Mouse (Mus musculus) forebrain, embryonic 14.5 days (tissue): ENCODE data around the gene Nexn. TPM values are rescaled to one million over a fixed set of nuclear protein-coding genes. Genes with fewer than 3 reads are reported as not detected.
"Not testable (repeated sequence)": the region's sequence is repeated elsewhere in the genome, so short reads cannot be mapped to it uniquely, and the experiment has no call there.

Source experiments
- ATAC-seq: fragments of 200-750 bp; cut with Nextera tagmentation; 2 replicates; pipeline ENCODE4 v1.8.0; 2017; ENCODE audit warnings: mild to moderate bottlenecking, moderate library complexity
- DNase-seq: peaks from one replicate; pipeline ENCODE4 v3.0.0-alpha.2; 2015; ENCODE audit warnings: low spot score
- H3K27ac ChIP-seq: fragments of 300-500 bp; sonication (generic); 2 replicates; pipeline ENCODE4 v1.5.1; 2014; ENCODE audit warnings: low read depth, mild to moderate bottlenecking, control low read depth, low read length, moderate library complexity
- H3K27me3 ChIP-seq: fragments of 300-500 bp; sonication (generic); replicated peaks from 2 replicates; pipeline ENCODE4 v1.6.1; 2014; ENCODE audit warnings: low read length, control low read depth, mixed read lengths; ENCODE audit not compliant: control insufficient read depth, insufficient read depth
- H3K36me3 ChIP-seq: fragments of 300-500 bp; sonication (generic); 2 replicates; pipeline ENCODE4 v1.6.1; 2014; ENCODE audit warnings: low read length, control low read depth; ENCODE audit not compliant: control insufficient read depth, insufficient read depth
- H3K4me1 ChIP-seq: fragments of 300-500 bp; sonication (generic); 2 replicates; pipeline ENCODE4 v1.6.1; 2014; ENCODE audit warnings: antibody characterized with exemption, low read length, control low read depth; ENCODE audit not compliant: control insufficient read depth, insufficient read depth
- H3K4me2 ChIP-seq: fragments of 300-500 bp; sonication (generic); 2 replicates; pipeline ENCODE4 v1.6.1; 2014; ENCODE audit warnings: mild to moderate bottlenecking, control low read depth, low read length
- H3K4me3 ChIP-seq: fragments of 300-500 bp; sonication (generic); 2 replicates; pipeline ENCODE4 v1.5.1; 2014; ENCODE audit warnings: low read depth, low read length, control low read depth
- H3K9ac ChIP-seq: fragments of 300-500 bp; sonication (generic); 2 replicates; pipeline ENCODE4 v1.6.1; 2014; ENCODE audit warnings: mild to moderate bottlenecking, low read length, control low read depth, moderate library complexity
- H3K9me3 ChIP-seq: fragments of 300-500 bp; sonication (generic); replicated peaks from 2 replicates; pipeline ENCODE4 v1.6.1; 2016; ENCODE audit warnings: low read length, control low read depth, mixed read lengths; ENCODE audit not compliant: control insufficient read depth
- WGBS: fragments of 180-500 bp; shearing (Covaris S2); extraction: QIAGEN DNeasy Blood & Tissue Kit; methylation state at CpG from one replicate; pipeline ENCODE4 v1.1.7; 2014; 5-methylcytosine and 5-hydroxymethylcytosine counted together
- polyA plus RNA-seq: library from polyadenylated mRNA; unstranded; fragments of >200 nt; fragmentation: Nextera tagmentation; extraction: Ambion mirVana; gene quantifications from 2 replicates; pipeline ENCODE4 v1.2.1, GENCODE M21; 2014

Nexn gene
- polyA plus RNA-seq, result 1.8 TPM in 2 replicates

- Histone ChIP-seq H3K4me1 (no peaks in the 10 kb centered on the region), H3K9me3 (no peaks in the 10 kb centered on the region), H3K4me3 (peak within 1 kb of the TSS; percentile 50), H3K27ac (no peak within 1 kb of the TSS), H3K9ac (peak within 1 kb of the TSS; percentile 68), H3K27me3 (peaks cover 21% of the 10 kb centered on the region), H3K36me3 (no peaks in the 10 kb centered on the region), H3K4me2 (peak within 1 kb of the TSS; percentile 100)
- ATAC-seq, result peak; percentile 30
- DNase-seq, result peak; percentile 37
- WGBS, result 2% methylated on average over 13 of the region's 13 CpGs
Measured at GRCm38 (mm10) chr3:152266036-152266421, at the start of gene Nexn. Nexn (minus strand) TSS chr3:152266350.

- no peaks in the 10 kb centered on the region for H3K27me3 ChIP-seq
- 13% methylated on average over 7 of the region's 7 CpGs for WGBS
- no peaks in the 10 kb centered on the region for H3K4me1 ChIP-seq
- H3K4me3 ChIP-seq, result no peak overlapping the region
- peaks cover 20% of the 10 kb centered on the region for H3K36me3 ChIP-seq
- H3K9ac ChIP-seq, result no peak overlapping the region
- peak; percentile 79 for ATAC-seq
- peak; percentile 76 for DNase-seq
- H3K9me3 ChIP-seq, result no peaks in the 10 kb centered on the region
- no peak overlapping the region for H3K27ac ChIP-seq
- H3K4me2 ChIP-seq, result no peak overlapping the region
Measured at GRCm38 (mm10) chr3:152315613-152316012, 49.5 kb upstream of the Nexn start.

- H3K36me3 ChIP-seq, result peaks cover 22% of the 10 kb centered on the region
- not testable (repeated sequence) for H3K4me1 ChIP-seq, ATAC-seq, H3K4me2 ChIP-seq, H3K4me3 ChIP-seq, H3K9me3 ChIP-seq, DNase-seq, H3K27me3 ChIP-seq, H3K9ac ChIP-seq, H3K27ac ChIP-seq
- WGBS, result 76% methylated on average over 14 of the region's 14 CpGs
Measured at GRCm38 (mm10) chr3:152314666-152315065, 48.5 kb upstream of the Nexn start.

DNA sequence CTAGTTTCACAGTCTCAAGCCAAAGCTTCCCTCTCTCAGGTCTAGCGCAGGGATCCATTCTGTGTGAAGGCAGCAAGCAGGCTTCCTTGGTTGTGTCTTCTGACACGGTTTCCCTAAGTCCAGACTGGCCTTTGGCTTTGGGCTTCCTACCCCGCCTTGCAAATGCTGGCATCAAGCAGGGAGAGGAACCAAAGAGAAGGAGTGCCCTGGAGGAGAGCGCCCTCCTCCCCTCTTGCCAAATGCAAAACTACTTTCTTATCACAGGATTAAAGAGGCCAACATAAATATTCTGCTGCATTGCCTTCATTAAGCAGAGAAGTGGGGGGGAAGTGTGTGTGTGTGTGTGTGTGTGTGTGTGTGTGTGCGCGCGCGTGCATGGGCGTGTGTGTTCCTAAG is 43.1 kb upstream of the Nexn start:
- DNase-seq (no peak), ATAC-seq (no peak)
- Histone ChIP-seq H3K27me3 (no peaks in the 10 kb centered on the region), H3K4me1 (no peaks in the 10 kb centered on the region), H3K9me3 (no peaks in the 10 kb centered on the region), H3K4me3 (no peak overlapping the region), H3K27ac (no peak overlapping the region), H3K9ac (no peak overlapping the region), H3K36me3 (peaks cover 38% of the 10 kb centered on the region), H3K4me2 (no peak overlapping the region)
- WGBS, result 92% methylated on average over 9 of the region's 9 CpGs

- DNase-seq, result no peak
- Histone ChIP-seq H3K27me3 (no peaks in the 10 kb centered on the region), H3K36me3 (peaks cover 38% of the 10 kb centered on the region), H3K9me3 (no peaks in the 10 kb centered on the region), H3K27ac (no peak overlapping the region), H3K4me3 (no peak overlapping the region), H3K9ac (no peak overlapping the region), H3K4me1 (no peaks in the 10 kb centered on the region), H3K4me2 (no peak overlapping the region)
- 76% methylated on average over 10 of the region's 10 CpGs for WGBS
- no peak for ATAC-seq
Measured at GRCm38 (mm10) chr3:152308485-152309249, 42.5 kb upstream of the Nexn start.

GRCm38 (mm10) chr3:152305971-152306370 is 39.8 kb upstream of the Nexn start:
- Histone ChIP-seq H3K9ac (no peak overlapping the region), H3K36me3 (peaks cover 34% of the 10 kb centered on the region), H3K9me3 (no peaks in the 10 kb centered on the region), H3K4me3 (no peak overlapping the region), H3K4me2 (no peak overlapping the region), H3K27me3 (no peaks in the 10 kb centered on the region), H3K4me1 (no peaks in the 10 kb centered on the region), H3K27ac (no peak overlapping the region)
- ATAC-seq (no peak), DNase-seq (no peak)
- 86% methylated on average over 4 of the region's 4 CpGs for WGBS

DNA sequence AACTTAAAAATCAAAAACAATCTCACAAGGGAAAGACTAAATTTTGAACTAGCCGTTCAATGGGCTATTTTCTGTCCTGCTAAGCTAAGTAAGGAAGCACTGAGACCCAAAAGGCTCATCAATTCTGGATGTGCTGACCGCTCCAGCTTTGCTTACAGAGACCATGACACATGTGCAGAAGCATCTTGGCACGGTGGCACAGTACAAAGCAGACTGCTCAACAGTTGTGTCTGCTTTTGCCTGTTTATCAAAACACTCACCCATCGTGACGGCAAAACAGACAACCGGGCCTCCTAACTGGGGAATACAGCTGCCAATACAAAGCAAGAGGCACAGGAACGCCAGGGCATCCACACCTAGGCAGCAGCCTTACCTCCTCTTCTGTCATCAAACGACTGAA is 38.9 kb upstream of the Nexn start:
- Histone ChIP-seq H3K4me2 (no peak overlapping the region), H3K36me3 (peaks cover 31% of the 10 kb centered on the region), H3K9ac (no peak overlapping the region), H3K4me1 (no peaks in the 10 kb centered on the region), H3K4me3 (no peak overlapping the region), H3K27me3 (no peaks in the 10 kb centered on the region), H3K9me3 (no peaks in the 10 kb centered on the region), H3K27ac (no peak overlapping the region)
- 93% methylated on average over 8 of the region's 8 CpGs for WGBS
- ATAC-seq, result no peak
- DNase-seq, result no peak

GRCm38 (mm10) chr3:152304093-152304815 is 38.1 kb upstream of the Nexn start:
- DNase-seq, result no peak
- Histone ChIP-seq H3K36me3 (peaks cover 26% of the 10 kb centered on the region), H3K9ac (no peak overlapping the region), H3K27ac (no peak overlapping the region), H3K4me1 (no peaks in the 10 kb centered on the region), H3K9me3 (no peaks in the 10 kb centered on the region), H3K27me3 (no peaks in the 10 kb centered on the region), H3K4me3 (no peak overlapping the region), H3K4me2 (no peak overlapping the region)
- WGBS, result 78% methylated on average over 6 of the region's 6 CpGs
- ATAC-seq, result no peak

- peaks cover 26% of the 10 kb centered on the region for H3K36me3 ChIP-seq
- no peaks in the 10 kb centered on the region for H3K9me3 ChIP-seq
- H3K4me2 ChIP-seq, result no peak overlapping the region
- H3K4me1 ChIP-seq, result no peaks in the 10 kb centered on the region
- no peak for DNase-seq
- H3K27ac ChIP-seq, result no peak overlapping the region
- 73% methylated on average over 9 of the region's 9 CpGs for WGBS
- no peak overlapping the region for H3K4me3 ChIP-seq
- H3K9ac ChIP-seq, result no peak overlapping the region
- no peak for ATAC-seq
- H3K27me3 ChIP-seq, result no peaks in the 10 kb centered on the region
Measured at GRCm38 (mm10) chr3:152302991-152303390, 36.8 kb upstream of the Nexn start.
